Mouse (Mus musculus): ENCODE data around the gene Syt1. TPM values are rescaled to one million over a fixed set of nuclear protein-coding genes. Genes with fewer than 3 reads are reported as not detected.

The Syt1 gene
- total RNA-seq, 2 experiments from 2014 or later, result 932 TPM

GRCm38 (mm10) chr10:108558812-108559606, 451.8 kb downstream of the Syt1 start:
- intact Hi-C loops (cut with DNase I), result no loop called here
- DNase-seq (ENCODE audit: extremely low spot score in 1 of 2, low spot score in 2 of 2), result no peak

- DNase-seq (ENCODE audit: extremely low spot score in 1 of 2, low spot score in 2 of 2), result no peak
- intact Hi-C loops (cut with DNase I), result no loop called here
Observed at GRCm38 (mm10) chr10:108552544-108552943, 458.2 kb downstream of the Syt1 start.

GRCm38 (mm10) chr10:108545715-108546114, 465.1 kb downstream of the Syt1 start:
- intact Hi-C loops (cut with DNase I), result no loop called here
- no peak for DNase-seq (ENCODE audit: extremely low spot score in 1 of 2, low spot score in 2 of 2)

GRCm38 (mm10) chr10:108541555-108541954, 469.2 kb downstream of the Syt1 start:
- no peak for DNase-seq (ENCODE audit: extremely low spot score in 1 of 2, low spot score in 2 of 2)
- intact Hi-C loops (cut with DNase I), result no loop called here

- intact Hi-C loops (cut with DNase I), result no loop called here
- DNase-seq (ENCODE audit: extremely low spot score in 1 of 2, low spot score in 2 of 2), result no peak
Observed at GRCm38 (mm10) chr10:108538546-108538945, 472.2 kb downstream of the Syt1 start.

- DNase-seq (ENCODE audit: extremely low spot score in 1 of 2, low spot score in 2 of 2), result peak in 1 of 2 experiments; percentile 35
- intact Hi-C loops (cut with DNase I), result no loop called here
Observed at GRCm38 (mm10) chr10:108537641-108538040, 473.1 kb downstream of the Syt1 start.

- no peak for DNase-seq (ENCODE audit: extremely low spot score in 1 of 2, low spot score in 2 of 2)
- intact Hi-C loops (cut with DNase I), result no loop called here
Observed at GRCm38 (mm10) chr10:108535922-108536321, 474.9 kb downstream of the Syt1 start.

- DNase-seq (ENCODE audit: extremely low spot score in 1 of 2, low spot score in 2 of 2), result no peak
- intact Hi-C loops (cut with DNase I), result no loop called here
Observed at GRCm38 (mm10) chr10:108534112-108534511, 476.7 kb downstream of the Syt1 start.

- no peak for DNase-seq (ENCODE audit: extremely low spot score in 1 of 2, low spot score in 2 of 2)
- intact Hi-C loops (cut with DNase I), result no loop called here
Observed at GRCm38 (mm10) chr10:108532916-108533315, 477.9 kb downstream of the Syt1 start.

- no peak for DNase-seq (ENCODE audit: extremely low spot score in 1 of 2, low spot score in 2 of 2)
- intact Hi-C loops (cut with DNase I), result no loop called here
Observed at GRCm38 (mm10) chr10:108532283-108532682, 478.5 kb downstream of the Syt1 start.

GRCm38 (mm10) chr10:108531641-108532040, 479.1 kb downstream of the Syt1 start:
- intact Hi-C loops (cut with DNase I), result no loop called here

GRCm38 (mm10) chr10:108531111-108531510, 479.7 kb downstream of the Syt1 start:
- no peak for DNase-seq (ENCODE audit: extremely low spot score in 1 of 2, low spot score in 2 of 2)
- intact Hi-C loops (cut with DNase I), result no loop called here

More at GRCm38 (mm10) chr10:108531641-108532040, 479.1 kb downstream of the Syt1 start:
- DNase-seq (ENCODE audit: extremely low spot score in 1 of 2, low spot score in 2 of 2), result no peak

GRCm38 (mm10) chr10:108528338-108528737, 482.4 kb downstream of the Syt1 start:
- DNase-seq (ENCODE audit: extremely low spot score in 1 of 2, low spot score in 2 of 2), result no peak
- intact Hi-C loops (cut with DNase I), result no loop called here

- no peak for DNase-seq (ENCODE audit: extremely low spot score in 1 of 2, low spot score in 2 of 2)
- intact Hi-C loops (cut with DNase I), result no loop called here
Observed at GRCm38 (mm10) chr10:108525506-108525905, 485.3 kb downstream of the Syt1 start.

GRCm38 (mm10) chr10:108524306-108525029, 486.3 kb downstream of the Syt1 start:
- no peak for DNase-seq (ENCODE audit: extremely low spot score in 1 of 2, low spot score in 2 of 2)
- intact Hi-C loops (cut with DNase I), result no loop called here

- intact Hi-C loops (cut with DNase I), result no loop called here
- no peak for DNase-seq (ENCODE audit: extremely low spot score in 1 of 2, low spot score in 2 of 2)
Observed at GRCm38 (mm10) chr10:108519156-108519555, 491.6 kb downstream of the Syt1 start.

- intact Hi-C loops (cut with DNase I), result no loop called here
- DNase-seq (ENCODE audit: extremely low spot score in 1 of 2, low spot score in 2 of 2), result no peak
Observed at GRCm38 (mm10) chr10:108517076-108517475, 493.7 kb downstream of the Syt1 start.

GRCm38 (mm10) chr10:108514671-108515070, 496.1 kb downstream of the Syt1 start:
- DNase-seq (ENCODE audit: extremely low spot score in 1 of 2, low spot score in 2 of 2), result no peak
- intact Hi-C loops (cut with DNase I), result no loop called here

GRCm38 (mm10) chr10:108509579-108509978, 501.2 kb downstream of the Syt1 start:
- intact Hi-C loops (cut with DNase I), result no loop called here
- no peak for DNase-seq (ENCODE audit: extremely low spot score in 1 of 2, low spot score in 2 of 2)

- intact Hi-C loops (cut with DNase I), result no loop called here
- no peak for DNase-seq (ENCODE audit: extremely low spot score in 1 of 2, low spot score in 2 of 2)
Observed at GRCm38 (mm10) chr10:108506917-108507316, 503.9 kb downstream of the Syt1 start.

Measured in left cerebral cortex, postnatal 10 days (tissue).